Mouse (Mus musculus) hindbrain, embryonic 16.5 days (tissue): Measurements from ENCODE around the gene Cmtm8. TPM values are rescaled to one million over a fixed set of nuclear protein-coding genes. Genes with fewer than 3 reads are reported as not detected.

Experiments used
- ATAC-seq: fragments of 200-750 bp; cut with Nextera tagmentation; 2 replicates; pipeline ENCODE4 v1.8.0; 2017; ENCODE audit warnings: moderate TSS enrichment, moderate library complexity
- H3K27ac ChIP-seq: fragments of 300-500 bp; sonication (generic); 2 replicates; pipeline ENCODE4 v1.5.1; 2014; ENCODE audit warnings: low read depth, mild to moderate bottlenecking, control low read depth, low read length, moderate library complexity
- H3K27me3 ChIP-seq: fragments of 300-500 bp; sonication (generic); replicated peaks from 2 replicates; pipeline ENCODE4 v1.6.1; 2014; ENCODE audit warnings: low read length; ENCODE audit not compliant: control insufficient read depth, insufficient read depth
- H3K36me3 ChIP-seq: fragments of 300-500 bp; sonication (generic); 2 replicates; pipeline ENCODE4 v1.6.1; 2014; ENCODE audit warnings: mild to moderate bottlenecking, low read length, moderate library complexity, mixed read lengths; ENCODE audit not compliant: control insufficient read depth, insufficient read depth
- H3K4me1 ChIP-seq: fragments of 300-500 bp; sonication (generic); 2 replicates; pipeline ENCODE4 v1.6.1; 2014; ENCODE audit warnings: low read depth, low read length; ENCODE audit not compliant: control insufficient read depth, insufficient read depth
- H3K4me2 ChIP-seq: fragments of 300-500 bp; sonication (generic); 2 replicates; pipeline ENCODE4 v1.6.1; 2014; ENCODE audit warnings: mild to moderate bottlenecking, low read length, control low read depth, moderate library complexity
- H3K4me3 ChIP-seq: fragments of 300-500 bp; sonication (generic); 2 replicates; pipeline ENCODE4 v1.5.1; 2014; ENCODE audit warnings: mild to moderate bottlenecking, low read length, control low read depth, moderate library complexity
- H3K9ac ChIP-seq: fragments of 300-500 bp; sonication (generic); 2 replicates; pipeline ENCODE4 v1.6.1; 2014; ENCODE audit warnings: low read depth, mild to moderate bottlenecking, control low read depth, low read length, moderate library complexity
- H3K9me3 ChIP-seq: fragments of 300-500 bp; sonication (generic); 2 replicates; pipeline ENCODE4 v1.6.1; 2014; ENCODE audit warnings: mild to moderate bottlenecking, low read length, moderate library complexity; ENCODE audit not compliant: control insufficient read depth
- WGBS: fragments of 180-500 bp; shearing (Covaris S2); extraction: QIAGEN DNeasy Blood & Tissue Kit; methylation state at CpG from one replicate; pipeline ENCODE4 v1.1.7; 2014; 5-methylcytosine and 5-hydroxymethylcytosine counted together
- polyA plus RNA-seq: library from polyadenylated mRNA; unstranded; fragments of >200 nt; fragmentation: Nextera tagmentation; extraction: Ambion mirVana; gene quantifications from 2 replicates; pipeline ENCODE4 v1.2.1, GENCODE M21; 2015

Gene Cmtm8
- 6.8 and 10.3 TPM in 2 replicates for polyA plus RNA-seq

GRCm38 (mm10) chr9:114844017-114844662 lies at the start of gene Cmtm8:
Cmtm8 (minus strand) TSS chr9:114844156.
- Histone ChIP-seq H3K4me2 (peak within 1 kb of the TSS; percentile 100), H3K4me1 (peaks cover 11% of the 10 kb centered on the region; the same call in 1 of the 2 replicates), H3K9ac (peak within 1 kb of the TSS; percentile 71), H3K4me3 (peak within 1 kb of the TSS; percentile 72), H3K36me3 (no peaks in the 10 kb centered on the region), H3K27ac (no peak within 1 kb of the TSS; the same call in 1 of the 2 replicates), H3K27me3 (peaks cover 13% of the 10 kb centered on the region), H3K9me3 (no peaks in the 10 kb centered on the region)
- ATAC-seq = peak; percentile 85
- WGBS = 1% methylated on average over 41 of the region's 43 CpGs

GRCm38 (mm10) chr9:114892974-114893373 lies 49.0 kb upstream of the Cmtm8 start:
- ATAC-seq = no peak
- Histone ChIP-seq H3K4me3 (no peak overlapping the region), H3K9ac (no peak overlapping the region), H3K36me3 (no peaks in the 10 kb centered on the region; the same call in 1 of the 2 replicates), H3K4me2 (no peak overlapping the region), H3K9me3 (no peaks in the 10 kb centered on the region), H3K27ac (no peak overlapping the region), H3K4me1 (no peaks in the 10 kb centered on the region), H3K27me3 (no peaks in the 10 kb centered on the region)
- 78% methylated on average over 11 of the region's 11 CpGs for WGBS

GRCm38 (mm10) chr9:114890377-114890776 lies 46.4 kb upstream of the Cmtm8 start:
- Histone ChIP-seq H3K9me3 (no peaks in the 10 kb centered on the region), H3K27ac (no peak overlapping the region), H3K4me2 (no peak overlapping the region), H3K4me1 (no peaks in the 10 kb centered on the region), H3K9ac (no peak overlapping the region), H3K27me3 (no peaks in the 10 kb centered on the region), H3K36me3 (no peaks in the 10 kb centered on the region; the same call in 1 of the 2 replicates), H3K4me3 (no peak overlapping the region)
- no peak for ATAC-seq
- 43% methylated on average over 7 of the region's 7 CpGs for WGBS

- H3K27me3 ChIP-seq = no peaks in the 10 kb centered on the region
- WGBS = 91% methylated on average over 5 of the region's 5 CpGs
- no peaks in the 10 kb centered on the region for H3K36me3 ChIP-seq
- H3K27ac ChIP-seq = no peak overlapping the region
- no peak for ATAC-seq
- H3K4me3 ChIP-seq = no peak overlapping the region
- no peaks in the 10 kb centered on the region for H3K9me3 ChIP-seq
- H3K4me2 ChIP-seq = no peak overlapping the region
- H3K4me1 ChIP-seq = no peaks in the 10 kb centered on the region
- H3K9ac ChIP-seq = no peak overlapping the region
Measured at GRCm38 (mm10) chr9:114888856-114889407, 45.0 kb upstream of the Cmtm8 start.

- WGBS = 96% methylated on average over 3 of the region's 3 CpGs
- H3K36me3 ChIP-seq = no peaks in the 10 kb centered on the region
- no peak overlapping the region for H3K4me3 ChIP-seq
- H3K27ac ChIP-seq = no peak overlapping the region
- H3K4me2 ChIP-seq = no peak overlapping the region
- no peaks in the 10 kb centered on the region for H3K27me3 ChIP-seq
- H3K4me1 ChIP-seq = no peaks in the 10 kb centered on the region
- no peak for ATAC-seq
- no peaks in the 10 kb centered on the region for H3K9me3 ChIP-seq
- no peak overlapping the region for H3K9ac ChIP-seq
Measured at GRCm38 (mm10) chr9:114887699-114888098, 43.7 kb upstream of the Cmtm8 start.

- no peak overlapping the region for H3K9ac ChIP-seq
- no peaks in the 10 kb centered on the region for H3K9me3 ChIP-seq
- WGBS = 34% methylated on average over 8 of the region's 8 CpGs
- no peak overlapping the region for H3K4me3 ChIP-seq
- H3K27me3 ChIP-seq = no peaks in the 10 kb centered on the region
- ATAC-seq = no peak
- no peak overlapping the region for H3K4me2 ChIP-seq
- H3K27ac ChIP-seq = no peak overlapping the region
- no peaks in the 10 kb centered on the region for H3K4me1 ChIP-seq
- no peaks in the 10 kb centered on the region for H3K36me3 ChIP-seq
Measured at GRCm38 (mm10) chr9:114885991-114886662, 42.2 kb upstream of the Cmtm8 start.

- H3K4me1 ChIP-seq = no peaks in the 10 kb centered on the region
- no peaks in the 10 kb centered on the region for H3K36me3 ChIP-seq
- H3K9me3 ChIP-seq = no peaks in the 10 kb centered on the region
- H3K9ac ChIP-seq = no peak overlapping the region
- no peak overlapping the region for H3K4me2 ChIP-seq
- H3K27ac ChIP-seq = no peak overlapping the region
- ATAC-seq = no peak
- 81% methylated on average over 4 of the region's 4 CpGs for WGBS
- no peak overlapping the region for H3K4me3 ChIP-seq
- no peaks in the 10 kb centered on the region for H3K27me3 ChIP-seq
Measured at GRCm38 (mm10) chr9:114885564-114885963, 41.6 kb upstream of the Cmtm8 start.

- Histone ChIP-seq H3K27ac (no peak overlapping the region), H3K9me3 (no peaks in the 10 kb centered on the region), H3K9ac (no peak overlapping the region), H3K4me3 (no peak overlapping the region), H3K4me1 (no peaks in the 10 kb centered on the region), H3K27me3 (no peaks in the 10 kb centered on the region), H3K4me2 (no peak overlapping the region), H3K36me3 (no peaks in the 10 kb centered on the region)
- 74% methylated on average over 2 of the region's 2 CpGs for whole genome bisulfite sequencing
- no peak for ATAC-seq
Measured at GRCm38 (mm10) chr9:114881977-114882376, 38.0 kb upstream of the Cmtm8 start.

GRCm38 (mm10) chr9:114855327-114855726 lies 11.4 kb upstream of the Cmtm8 start:
- no peaks in the 10 kb centered on the region for H3K27me3 ChIP-seq
- no peak overlapping the region for H3K27ac ChIP-seq
- no peak overlapping the region for H3K4me2 ChIP-seq
- H3K9ac ChIP-seq = no peak overlapping the region
- H3K36me3 ChIP-seq = no peaks in the 10 kb centered on the region
- no peaks in the 10 kb centered on the region for H3K9me3 ChIP-seq
- ATAC-seq = no peak
- no peaks in the 10 kb centered on the region for H3K4me1 ChIP-seq
- no peak overlapping the region for H3K4me3 ChIP-seq
- WGBS = 60% methylated on average over 11 of the region's 11 CpGs
